Mouse (Mus musculus) myocyte (in vitro differentiated cells): Measurements from ENCODE around the gene Alk.

Source experiments
- E2F4 ChIP-seq: IDR thresholded peaks from one replicate; pipeline ENCODE4 v1.6.1; 2011; ENCODE audit warnings: mild to moderate bottlenecking, control low read depth, moderate library complexity; ENCODE audit not compliant: insufficient read depth
- MAX ChIP-seq: IDR thresholded peaks from one replicate; pipeline ENCODE4 v1.6.1; 2011; ENCODE audit warnings: low read depth, mild to moderate bottlenecking, control low read depth
- MYOD1 ChIP-seq, 3 experiments: IDR thresholded peaks; one replicate each; pipeline ENCODE4 v1.6.1; 2011; ENCODE audit warnings: control low read depth in 2 of 3, low read depth in 2 of 3, mild to moderate bottlenecking in 2 of 3, moderate library complexity in 1 of 3; ENCODE audit not compliant: insufficient read length in 2 of 3, control insufficient read depth in 1 of 3
- POLR2A ChIP-seq: IDR thresholded peaks from one replicate; pipeline ENCODE4 v1.6.1; 2011; ENCODE audit warnings: low read depth, mild to moderate bottlenecking, control low read depth, moderate library complexity; ENCODE audit not compliant: insufficient read length
- POLR2AphosphoS2 ChIP-seq: IDR thresholded peaks from one replicate; pipeline ENCODE4 v1.6.1; 2011; ENCODE audit warnings: low read depth, control low read depth; ENCODE audit not compliant: insufficient read length
- REST ChIP-seq: IDR thresholded peaks from one replicate; pipeline ENCODE4 v1.6.1; 2011; ENCODE audit warnings: mild to moderate bottlenecking, control low read depth, moderate library complexity; ENCODE audit not compliant: insufficient read depth, insufficient read length
- TCF12 ChIP-seq: IDR thresholded peaks from one replicate; pipeline ENCODE4 v1.6.1; 2011; ENCODE audit warnings: mild to moderate bottlenecking, control low read depth; ENCODE audit not compliant: poor library complexity, insufficient read depth, severe bottlenecking
- USF1 ChIP-seq: IDR thresholded peaks from one replicate; pipeline ENCODE4 v1.6.1; 2011; ENCODE audit warnings: low read depth, mild to moderate bottlenecking, control low read depth, moderate library complexity

- no peak for TF ChIP-seq POLR2A
- TF ChIP-seq TCF12, result no peak
- TF ChIP-seq MYOD1 (IDR thresholded peaks at IDR 0.05; ENCODE audit: control insufficient read depth in 1 of 3, insufficient read length in 2 of 3, low read depth in 2 of 3), result no peak
- no peak for TF ChIP-seq MAX
- no peak for TF ChIP-seq E2F4
- no peak for TF ChIP-seq REST
- TF ChIP-seq POLR2AphosphoS2, result no peak
- TF ChIP-seq USF1, result no peak
Observed at GRCm38 (mm10) chr17:72368991-72369390, 235.4 kb downstream of the Alk start.
